Mouse (Mus musculus) neural tube, embryonic 10.5 days (tissue): Measurements from ENCODE around the gene Nid2.

Source experiments
- DNase-seq: peaks from one replicate; pipeline ENCODE4 v3.0.0-alpha.2; 2017; ENCODE audit warnings: low spot score; ENCODE audit errors: extremely low spot score

Nid2 gene

DNA sequence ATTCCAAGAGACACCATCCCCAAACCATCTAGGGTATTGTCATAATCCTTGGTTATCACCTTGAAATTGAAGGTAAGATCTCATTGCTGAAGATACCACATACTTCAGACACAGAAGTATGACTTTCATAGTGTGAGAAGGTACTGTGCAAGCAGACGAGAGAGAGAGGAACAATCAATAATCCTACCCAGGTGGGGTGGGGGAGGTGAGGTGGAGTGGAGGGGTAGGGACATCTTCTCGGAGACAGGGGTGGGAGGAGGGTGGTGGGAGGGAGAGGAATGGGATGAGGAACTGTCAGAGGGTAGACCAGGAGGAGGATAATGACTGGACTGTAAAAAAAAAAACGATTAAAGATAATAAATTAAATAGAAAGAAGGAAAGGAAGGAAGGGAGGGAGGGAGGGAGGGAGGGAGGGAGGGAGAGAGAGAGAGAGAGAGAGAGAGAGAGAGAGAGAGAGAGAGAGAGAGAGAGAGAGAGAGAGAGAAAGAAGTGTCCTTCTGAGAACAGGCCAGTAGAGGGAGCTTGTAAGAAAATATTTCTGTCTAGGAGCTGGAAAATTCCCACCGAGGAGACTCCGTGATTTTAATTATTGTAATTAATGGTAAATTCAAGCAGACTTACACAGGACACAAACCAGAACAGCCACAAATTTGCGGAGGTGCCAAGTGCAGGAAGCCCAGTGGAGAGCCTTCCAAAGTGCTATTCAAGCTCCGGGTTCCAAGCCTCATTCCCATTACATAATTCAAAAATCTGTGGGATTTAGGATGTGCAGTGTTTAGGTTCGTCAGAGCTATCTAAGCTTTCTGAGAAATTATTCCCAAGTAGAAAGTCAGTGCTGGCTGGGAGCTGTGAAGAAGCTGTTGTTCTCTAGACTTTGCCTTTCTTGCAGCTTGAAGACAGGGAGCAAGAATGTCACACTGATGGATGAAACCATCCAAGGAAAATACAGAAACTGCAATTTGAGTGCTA, 108.0 kb downstream of the Nid2 start:
- no peak for DNase-seq

DNA sequence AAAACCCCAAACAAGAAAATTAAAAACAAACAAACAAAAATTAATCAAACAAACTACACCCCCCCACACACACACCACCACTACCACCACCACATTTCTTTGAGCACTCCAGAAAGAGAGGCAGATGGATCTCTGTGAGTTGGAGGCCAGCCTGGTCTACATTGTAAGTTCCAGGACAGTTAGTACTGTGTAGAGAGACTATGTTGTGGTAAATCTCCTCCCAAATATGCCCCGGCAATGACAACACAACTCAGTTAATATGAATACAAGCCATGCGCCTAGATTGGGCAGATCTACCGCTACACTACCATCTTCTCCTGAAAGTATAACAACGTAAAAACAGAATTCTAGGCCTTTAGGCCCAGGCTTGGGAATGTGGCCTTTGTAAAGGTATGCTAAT, 109.2 kb downstream of the Nid2 start:
- no peak for DNase-seq
